8 mouse cellular contexts compared by ENCODE assay signal in genomic region chr5:91519521-91519920, GRCm38 (mm10). TPM values are rescaled to one million over a fixed set of nuclear protein-coding genes. Genes with fewer than 3 reads are reported as not detected.
DNase-seq lines count a peak whose midpoint lies in the region; ATAC-seq and TF ChIP-seq lines count a peak whose summit lies in the region.

No protein-coding gene starts in this region.

- 57% methylated on average over 4 of the region's 4 CpGs for WGBS in forebrain, embryonic 10.5 days
- 57% methylated on average over 4 of the region's 4 CpGs for WGBS in forebrain, embryonic 16.5 days
- 37% methylated on average over 4 of the region's 4 CpGs for WGBS in intestine, postnatal 0 days
- 34% methylated on average over 4 of the region's 4 CpGs for WGBS in stomach, embryonic 15.5 days

- ATAC-seq in forebrain, embryonic 16.5 days: no peak
- no peak for ATAC-seq in intestine, postnatal 0 days
- ATAC-seq in stomach, embryonic 15.5 days (ENCODE audit: insufficient read depth, low FRiP score, low read depth): no peak
- ATAC-seq in erythroid progenitor cell, adult 5-6 weeks (replicated peaks; ENCODE audit: low FRiP score, poor library complexity, severe bottlenecking): no peak

- peak; percentile 25 for DNase-seq in forebrain, embryonic 10.5 days (ENCODE audit: extremely low spot score, low spot score)
- peak; percentile 43 for DNase-seq in urinary bladder, postnatal 14 days (ENCODE audit: low spot score)
- no peak for DNase-seq in urinary bladder, postnatal 4 days (ENCODE audit: low spot score in 2 of 2)
- no peak for DNase-seq in spleen, postnatal 14 days (ENCODE audit: low spot score in 2 of 2)

- H3K4me1 ChIP-seq in forebrain, embryonic 10.5 days: peaks cover 32% of the 10 kb centered on the region
- H3K4me1 ChIP-seq in forebrain, embryonic 16.5 days (replicated peaks; ENCODE audit: control insufficient read depth, insufficient read depth, low read length): peaks cover 22% of the 10 kb centered on the region
- H3K4me1 ChIP-seq in intestine, postnatal 0 days (replicated peaks; ENCODE audit: control insufficient read depth, insufficient read depth, low read length): no peaks in the 10 kb centered on the region
- peaks cover 11% of the 10 kb centered on the region for H3K4me1 ChIP-seq in stomach, embryonic 15.5 days

- H3K27me3 ChIP-seq in forebrain, embryonic 10.5 days (ENCODE audit: poor library complexity, severe bottlenecking): peaks cover 39% of the 10 kb centered on the region
- H3K27me3 ChIP-seq in forebrain, embryonic 16.5 days (replicated peaks; ENCODE audit: control insufficient read depth, insufficient read depth, low read length): no peaks in the 10 kb centered on the region
- H3K27me3 ChIP-seq in intestine, postnatal 0 days (replicated peaks; ENCODE audit: control insufficient read depth, insufficient read depth, low read length): no peaks in the 10 kb centered on the region
- H3K27me3 ChIP-seq in stomach, embryonic 15.5 days (replicated peaks): no peaks in the 10 kb centered on the region

- H3K4me3 ChIP-seq in forebrain, embryonic 10.5 days: peak overlapping the region; percentile 65
- no peak overlapping the region for H3K4me3 ChIP-seq in forebrain, embryonic 16.5 days (replicated peaks; ENCODE audit: low read length)
- H3K4me3 ChIP-seq in intestine, postnatal 0 days (ENCODE audit: low read depth, low read length): 0 out of 2 replicates have a peak overlapping the region, but pooled peaks have one; percentile 55
- peak overlapping the region; percentile 59; the same call in 1 of the 2 replicates for H3K4me3 ChIP-seq in stomach, embryonic 15.5 days (replicated peaks)

- TF ChIP-seq CTCF in intestine, postnatal 0 days (IDR thresholded peaks at IDR 0.05; ENCODE audit: low read depth): no peak

- no peak overlapping the region for H3K27ac ChIP-seq in forebrain, embryonic 10.5 days
- no peak overlapping the region for H3K27ac ChIP-seq in forebrain, embryonic 16.5 days (ENCODE audit: low read length)
- H3K27ac ChIP-seq in intestine, postnatal 0 days (ENCODE audit: low read depth, low read length): no peak overlapping the region
- H3K27ac ChIP-seq in stomach, embryonic 15.5 days: no peak overlapping the region

- H3K36me3 ChIP-seq in forebrain, embryonic 10.5 days (replicated peaks): no peaks in the 10 kb centered on the region
- H3K36me3 ChIP-seq in forebrain, embryonic 16.5 days (ENCODE audit: control insufficient read depth, insufficient read depth): no peaks in the 10 kb centered on the region
- no peaks in the 10 kb centered on the region for H3K36me3 ChIP-seq in intestine, postnatal 0 days (ENCODE audit: control insufficient read depth, insufficient read depth)
- no peaks in the 10 kb centered on the region for H3K36me3 ChIP-seq in stomach, embryonic 15.5 days

- H3K9me3 ChIP-seq in forebrain, embryonic 10.5 days: no peaks in the 10 kb centered on the region
- H3K9me3 ChIP-seq in forebrain, embryonic 16.5 days (ENCODE audit: control insufficient read depth, low read length): no peaks in the 10 kb centered on the region
- no peaks in the 10 kb centered on the region for H3K9me3 ChIP-seq in intestine, postnatal 0 days (ENCODE audit: control insufficient read depth)
- no peaks in the 10 kb centered on the region for H3K9me3 ChIP-seq in stomach, embryonic 15.5 days

- H3K4me2 ChIP-seq in forebrain, embryonic 16.5 days (ENCODE audit: low read length): no peak overlapping the region; the same call in 1 of the 2 replicates
- peak overlapping the region; percentile 91 for H3K4me2 ChIP-seq in intestine, postnatal 0 days (replicated peaks; ENCODE audit: low read depth)
- H3K4me2 ChIP-seq in stomach, embryonic 15.5 days: peak overlapping the region; percentile 84

- no peak overlapping the region for H3K9ac ChIP-seq in forebrain, embryonic 16.5 days (replicated peaks; ENCODE audit: low read depth, low read length)
- no peak overlapping the region for H3K9ac ChIP-seq in intestine, postnatal 0 days (ENCODE audit: low read depth, low read length)
- no peak overlapping the region for H3K9ac ChIP-seq in stomach, embryonic 15.5 days

RNA-seq across cellular contexts. Expression of gene Parm1, which starts 2.1 kb away (rescaled TPM):
- 15.1 and 17.3 TPM in 2 replicates for polyA plus RNA-seq in forebrain, embryonic 10.5 days (2016; fragmentation: Nextera tagmentation; extraction: Ambion mirVana)
- 4.3 and 6.1 TPM in 2 replicates for polyA plus RNA-seq in forebrain, embryonic 16.5 days (2015; fragmentation: Nextera tagmentation; extraction: Ambion mirVana)
- polyA plus RNA-seq in intestine, postnatal 0 days (2015; fragmentation: Nextera tagmentation; extraction: Ambion mirVana): 11.0 and 11.7 TPM in 2 replicates
- 26.5 and 26.6 TPM in 2 replicates for polyA plus RNA-seq in stomach, embryonic 15.5 days (2015; fragmentation: Nextera tagmentation; extraction: Ambion mirVana)
- total RNA-seq in erythroid progenitor cell, adult 5-6 weeks (2015; ENCODE audit: low replicate concordance): not detected in 2 replicates
- total RNA-seq in erythroid progenitor cell, adult 5-6 weeks (2017; ENCODE audit: low replicate concordance): 0.61 TPM in 1 of 2 replicates, not detected in the other

Comparison
In these comparisons a context has a peak if more than half of its experiments do, and no peak if none do; other contexts are left out.
1. DNase-seq: peak in forebrain, embryonic 10.5 days (single experiment) and urinary bladder, postnatal 14 days (single experiment); none in urinary bladder, postnatal 4 days (0 of 2) and spleen, postnatal 14 days (0 of 2).